ENCODE assay signal across 13 mouse cellular contexts in genomic region chr7:65366153-65366552, GRCm38 (mm10).
DNase-seq lines count a peak whose midpoint lies in the region; ATAC-seq and TF ChIP-seq lines count a peak whose summit lies in the region.
"Had no signal": no experiment of that assay in that cellular context is flagged by ENCODE, and none has a peak within 500 bp of the region (broad histone marks: within the 10 kb centered on the region; RNA-seq: fewer than 3 reads in every experiment).

No protein-coding gene starts in this region.

- no peak overlapping the region for H3K4me3 ChIP-seq in kidney, adult 2 months (ENCODE audit: insufficient read depth, low read depth, low read length)
- no peak overlapping the region for H3K4me3 ChIP-seq in kidney, embryonic 15.5 days (replicated peaks)
- H3K4me3 ChIP-seq in midbrain, embryonic 14.5 days (replicated peaks; ENCODE audit: low read depth, low read length) = no peak overlapping the region
- no peak overlapping the region for H3K4me3 ChIP-seq in midbrain, embryonic 11.5 days (ENCODE audit: low read depth, low read length)
- H3K4me3 ChIP-seq: erythroblast, embryonic 14.5 days; heart, embryonic 15.5 days; liver, embryonic 15.5 days; neural tube, embryonic 12.5 days had no signal

- no peaks in the 10 kb centered on the region for H3K27me3 ChIP-seq in kidney, adult 2 months (replicated peaks; ENCODE audit: control insufficient read depth, insufficient read depth, low read length)
- H3K27me3 ChIP-seq in kidney, embryonic 15.5 days = no peaks in the 10 kb centered on the region
- no peaks in the 10 kb centered on the region for H3K27me3 ChIP-seq in midbrain, embryonic 14.5 days (ENCODE audit: control insufficient read depth, insufficient read depth, low read length)
- H3K27me3 ChIP-seq in midbrain, embryonic 11.5 days (ENCODE audit: control insufficient read depth, insufficient read depth, low read length) = no peaks in the 10 kb centered on the region
- H3K27me3 ChIP-seq: heart, embryonic 15.5 days; neural tube, embryonic 12.5 days had no signal

- H3K36me3 ChIP-seq in kidney, adult 2 months (ENCODE audit: control insufficient read depth, insufficient read depth, low read length) = no peaks in the 10 kb centered on the region
- H3K36me3 ChIP-seq in kidney, embryonic 15.5 days = no peaks in the 10 kb centered on the region
- H3K36me3 ChIP-seq in midbrain, embryonic 14.5 days (ENCODE audit: control insufficient read depth, insufficient read depth, low read length) = no peaks in the 10 kb centered on the region
- H3K36me3 ChIP-seq in midbrain, embryonic 11.5 days (ENCODE audit: control insufficient read depth, insufficient read depth, low read length) = no peaks in the 10 kb centered on the region
- H3K36me3 ChIP-seq: heart, embryonic 15.5 days; liver, embryonic 15.5 days; neural tube, embryonic 12.5 days had no signal

- peak; percentile 24 for DNase-seq in adrenal gland, adult 2 months
- no peak for DNase-seq in adrenal gland, postnatal 4 days (ENCODE audit: low spot score in 2 of 2)
- peak; percentile 38 for DNase-seq in kidney, adult 2 months
- DNase-seq in midbrain, embryonic 14.5 days = peak; percentile 46
- no peak for DNase-seq in midbrain, embryonic 11.5 days (ENCODE audit: low spot score, missing footprints)
- peak; percentile 49 to 57 for DNase-seq in kidney, postnatal 4 days
- DNase-seq in testis, postnatal 14 days (ENCODE audit: low spot score) = no peak
- DNase-seq: thymus, postnatal 4 days had no signal

- ATAC-seq in kidney, embryonic 15.5 days (replicated peaks; ENCODE audit: low FRiP score) = no peak
- ATAC-seq in midbrain, embryonic 14.5 days (ENCODE audit: low FRiP score, low TSS enrichment) = no peak
- ATAC-seq in midbrain, embryonic 11.5 days (ENCODE audit: low FRiP score) = no peak

- no peak for TF ChIP-seq CTCF in kidney, adult 2 months (conservative IDR thresholded peaks at IDR 0.05; ENCODE audit: insufficient read depth, insufficient read length, low read depth, low read length)

- WGBS in kidney, adult 2 months = 15% methylated on average over 1 of the region's 1 CpGs
- WGBS in kidney, embryonic 15.5 days = 43% methylated on average over 1 of the region's 1 CpGs
- WGBS in midbrain, embryonic 14.5 days = 7% methylated on average over 1 of the region's 1 CpGs
- WGBS in midbrain, embryonic 11.5 days = 4% methylated on average over 1 of the region's 1 CpGs

- no peak for TF ChIP-seq POLR2A in kidney, adult 2 months (IDR thresholded peaks at IDR 0.05; ENCODE audit: low read depth, low read length)

- no peak overlapping the region for H3K4me2 ChIP-seq in kidney, embryonic 15.5 days
- no peak overlapping the region for H3K4me2 ChIP-seq in midbrain, embryonic 14.5 days (ENCODE audit: low read length)
- no peak overlapping the region for H3K4me2 ChIP-seq in midbrain, embryonic 11.5 days
- H3K4me2 ChIP-seq: liver, embryonic 15.5 days; neural tube, embryonic 12.5 days had no signal

- no peak overlapping the region for H3K9ac ChIP-seq in kidney, embryonic 15.5 days
- no peak overlapping the region for H3K9ac ChIP-seq in midbrain, embryonic 14.5 days (replicated peaks; ENCODE audit: low read length)
- no peak overlapping the region for H3K9ac ChIP-seq in midbrain, embryonic 11.5 days (ENCODE audit: low read length)
- H3K9ac ChIP-seq: liver, embryonic 15.5 days; neural tube, embryonic 12.5 days had no signal

- H3K4me1 ChIP-seq in kidney, adult 2 months (ENCODE audit: control insufficient read depth, insufficient read depth, low read length) = peaks cover 10% of the 10 kb centered on the region; the same call in 1 of the 2 replicates
- peaks cover 29% of the 10 kb centered on the region for H3K4me1 ChIP-seq in kidney, embryonic 15.5 days
- H3K4me1 ChIP-seq in midbrain, embryonic 14.5 days (ENCODE audit: control insufficient read depth, insufficient read depth, low read length) = peaks cover 7% of the 10 kb centered on the region; the same call in 1 of the 2 replicates
- H3K4me1 ChIP-seq in midbrain, embryonic 11.5 days (ENCODE audit: control insufficient read depth, insufficient read depth, low read length) = peaks cover 15% of the 10 kb centered on the region

- H3K27ac ChIP-seq in kidney, adult 2 months (ENCODE audit: insufficient read depth, low read depth, low read length) = no peak overlapping the region
- H3K27ac ChIP-seq in kidney, embryonic 15.5 days = no peak overlapping the region
- no peak overlapping the region for H3K27ac ChIP-seq in midbrain, embryonic 14.5 days (replicated peaks; ENCODE audit: low read depth, low read length)
- H3K27ac ChIP-seq in midbrain, embryonic 11.5 days (ENCODE audit: low read depth, low read length) = no peak overlapping the region
- H3K27ac ChIP-seq: heart, embryonic 15.5 days; liver, embryonic 15.5 days; neural tube, embryonic 12.5 days had no signal

- no peaks in the 10 kb centered on the region for H3K9me3 ChIP-seq in kidney, embryonic 15.5 days (replicated peaks)
- no peaks in the 10 kb centered on the region for H3K9me3 ChIP-seq in midbrain, embryonic 14.5 days (ENCODE audit: control insufficient read depth, low read length)
- H3K9me3 ChIP-seq in midbrain, embryonic 11.5 days (ENCODE audit: control insufficient read depth, low read length) = no peaks in the 10 kb centered on the region
- H3K9me3 ChIP-seq: heart, embryonic 15.5 days; liver, embryonic 15.5 days; neural tube, embryonic 12.5 days had no signal

Comparison
In these comparisons a context has a peak if more than half of its experiments do, and no peak if none do; other contexts are left out.
1. DNase-seq: peak in adrenal gland, adult 2 months (single experiment), kidney, adult 2 months (single experiment), midbrain, embryonic 14.5 days (single experiment) and kidney, postnatal 4 days (2 of 2); none in adrenal gland, postnatal 4 days (0 of 2), midbrain, embryonic 11.5 days (single experiment) and testis, postnatal 14 days (single experiment).